Mouse (Mus musculus): ENCODE measurements at regions not wholly inside any gene's neighbourhood (a gene's known extent, or its start where the extent isn't known, plus 50 kb on each side); places are given as distances from the start of the nearest gene placed in this dataset.

DNA sequence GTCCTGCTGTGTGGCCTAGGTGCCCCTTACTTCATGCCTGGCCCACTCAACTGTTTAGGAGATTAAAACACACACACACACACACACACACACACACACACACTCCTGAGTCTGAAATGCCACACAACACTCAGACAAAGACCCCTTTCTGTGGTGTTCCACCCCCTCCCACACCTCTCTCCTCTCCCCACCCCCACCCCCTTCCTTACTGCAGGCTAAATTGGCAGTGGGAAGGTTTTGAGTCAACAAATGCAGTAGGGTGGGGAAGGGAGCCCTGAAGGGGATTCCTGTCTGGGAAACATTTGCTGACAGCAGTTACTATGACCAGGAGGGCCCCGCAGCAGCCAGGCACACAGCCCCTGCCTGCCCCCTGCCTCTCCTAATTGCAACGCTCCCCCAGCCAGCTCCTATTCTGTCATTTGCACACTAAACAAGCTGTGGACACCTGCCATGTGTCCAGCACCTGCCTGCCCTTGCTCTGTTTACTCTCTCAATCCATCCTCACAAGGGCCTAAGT lies 69.5 kb downstream of the Ephb3 start:
- DNase-seq = no peak

DNA sequence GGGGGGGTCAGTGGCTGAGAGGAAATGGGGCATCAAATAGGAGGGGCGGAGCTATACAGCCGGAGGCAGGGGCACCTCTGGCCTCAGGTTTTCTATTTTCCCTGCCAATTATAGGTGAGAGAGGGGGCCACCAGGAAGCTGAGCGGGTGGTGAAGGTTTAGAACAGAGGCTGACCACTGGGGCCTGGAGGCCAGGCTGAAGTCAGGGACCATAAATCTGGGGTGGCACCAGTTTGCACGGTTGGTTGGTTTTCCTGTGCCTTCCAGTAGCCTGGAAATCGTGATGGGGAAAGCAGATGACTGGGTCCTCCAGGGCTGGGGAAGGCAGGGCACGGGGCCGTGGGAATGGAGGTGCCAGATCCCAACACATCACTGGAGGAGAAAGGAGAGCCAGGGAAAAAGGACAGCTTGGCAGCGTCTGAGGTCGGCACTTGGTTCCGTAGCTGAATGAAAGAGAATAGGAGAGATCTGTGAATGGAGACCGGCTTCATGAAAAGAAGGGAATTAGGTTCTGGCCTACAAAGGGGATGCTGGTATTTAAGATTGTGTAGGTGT lies 73.3 kb downstream of the Ephb3 start:
- no peak for DNase-seq

DNA sequence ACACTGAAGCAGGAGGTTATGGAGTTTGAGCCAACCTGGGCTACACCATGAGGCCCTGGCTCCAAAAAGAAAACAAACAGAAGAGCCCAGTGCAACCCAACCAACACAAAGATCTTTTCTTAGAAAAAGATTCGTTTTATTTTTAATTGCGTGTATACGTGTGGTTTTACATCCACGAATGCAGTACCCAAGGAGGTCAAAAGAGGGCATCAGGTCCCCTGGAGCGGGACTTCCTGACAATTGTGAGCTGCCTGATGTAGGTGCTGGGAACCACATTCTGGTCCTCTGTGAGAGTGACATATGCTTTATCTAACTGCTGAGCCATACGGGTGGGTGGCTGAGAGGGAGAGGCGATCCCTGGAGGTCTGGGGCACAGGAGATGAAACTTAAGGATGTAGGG lies 73.8 kb downstream of the Ephb3 start:
- DNase-seq = no peak

DNA sequence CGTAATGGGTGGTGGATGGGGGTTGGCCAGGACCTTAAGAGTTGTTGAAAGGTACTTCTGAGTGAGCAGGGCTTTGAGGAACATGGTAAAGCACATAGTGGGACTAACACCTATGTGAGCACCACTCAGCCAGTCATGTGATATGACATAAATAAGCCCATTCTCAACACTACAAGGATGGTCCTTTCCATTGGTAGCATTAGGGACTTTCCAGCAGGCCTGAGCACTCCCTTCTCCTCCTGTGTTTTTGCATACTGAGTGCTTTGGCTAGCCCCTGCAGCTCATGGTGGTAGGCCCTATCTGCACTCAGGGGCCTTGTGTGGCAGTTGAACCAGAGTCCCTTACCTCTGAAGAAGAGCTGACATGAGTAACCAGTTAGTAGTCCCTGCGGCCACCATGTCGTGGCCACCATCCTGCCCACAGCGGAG lies 75.7 kb downstream of the Ephb3 start:
- DNase-seq = no peak

DNA sequence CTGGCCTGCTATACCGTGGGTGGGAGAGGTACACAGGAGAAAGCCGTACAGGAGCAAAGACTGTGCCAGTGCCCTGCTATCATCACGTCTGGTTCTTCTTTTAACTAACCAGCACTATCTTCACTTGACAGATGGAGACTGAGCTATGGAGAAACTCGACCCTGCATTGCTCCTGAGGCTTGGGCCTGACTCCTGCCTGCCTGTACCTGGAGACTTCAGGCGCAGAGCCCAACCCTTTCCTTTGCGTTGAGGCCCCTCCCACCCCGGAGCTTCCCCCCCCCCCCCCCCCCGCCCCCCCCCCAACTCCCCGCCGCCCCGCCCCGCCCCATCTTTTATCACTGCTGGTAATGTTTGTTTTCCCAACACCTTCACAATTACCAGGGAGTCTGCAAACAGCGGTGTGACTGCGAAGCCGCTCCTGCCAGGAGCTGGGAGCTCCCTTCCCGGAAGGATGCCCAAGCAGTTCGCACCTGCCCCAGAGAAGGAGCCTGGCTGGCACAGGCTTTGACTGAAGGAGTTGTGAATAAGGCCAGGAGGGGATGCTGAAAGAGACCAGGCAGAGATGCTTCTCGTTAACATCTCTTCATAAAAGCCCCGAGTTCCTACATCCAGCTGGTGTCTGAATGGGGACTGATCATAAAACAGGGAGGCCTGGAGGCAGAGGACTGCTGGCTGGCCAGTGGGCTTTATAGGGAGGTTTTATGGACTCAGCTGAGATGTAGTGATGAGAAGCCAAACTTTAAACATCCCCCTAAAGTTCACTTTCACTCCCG lies 77.6 kb downstream of the Ephb3 start:
- DNase-seq = no peak

DNA sequence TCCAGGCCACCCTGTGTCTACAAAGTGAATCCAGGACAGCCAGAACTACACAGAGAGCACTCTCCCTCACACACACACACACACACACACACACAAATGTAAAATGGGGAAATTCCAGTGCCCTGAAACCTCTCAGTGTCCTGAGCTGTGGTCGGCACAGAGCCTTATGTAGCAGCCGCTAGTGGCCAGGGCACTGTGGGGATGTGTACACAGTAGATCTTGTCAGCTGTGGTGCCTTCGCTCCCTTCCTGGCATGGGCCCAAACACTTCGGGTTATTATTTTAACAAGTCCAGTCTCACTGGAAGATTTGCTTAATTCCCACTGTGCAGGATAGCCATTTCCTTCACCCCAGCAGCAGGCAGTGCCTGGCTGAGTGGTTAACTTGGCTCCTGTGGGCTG lies 81.5 kb downstream of the Ephb3 start:
- peak; percentile 50 to 68 for DNase-seq

DNA sequence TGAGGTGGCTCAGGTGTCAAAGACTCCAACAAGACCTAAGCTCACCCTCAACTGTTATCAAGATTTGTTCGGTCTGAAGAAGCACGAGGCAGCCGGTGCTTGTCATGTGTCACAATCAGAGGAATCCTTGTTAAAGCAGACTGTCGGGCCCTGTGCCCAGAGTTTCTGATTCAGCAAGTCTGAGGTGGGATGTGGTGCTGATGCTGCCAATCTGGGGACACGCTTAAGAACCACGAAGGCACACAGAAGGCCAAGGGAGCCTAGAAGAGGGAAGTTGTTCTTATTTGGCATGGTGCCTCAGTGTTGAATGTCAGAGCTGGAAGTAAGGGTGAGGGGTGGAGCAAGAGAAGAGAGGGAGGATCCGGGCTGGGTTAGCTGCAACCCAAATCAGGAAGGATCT lies 85.0 kb downstream of the Ephb3 start:
- peak; percentile 70 to 91 for DNase-seq

DNA sequence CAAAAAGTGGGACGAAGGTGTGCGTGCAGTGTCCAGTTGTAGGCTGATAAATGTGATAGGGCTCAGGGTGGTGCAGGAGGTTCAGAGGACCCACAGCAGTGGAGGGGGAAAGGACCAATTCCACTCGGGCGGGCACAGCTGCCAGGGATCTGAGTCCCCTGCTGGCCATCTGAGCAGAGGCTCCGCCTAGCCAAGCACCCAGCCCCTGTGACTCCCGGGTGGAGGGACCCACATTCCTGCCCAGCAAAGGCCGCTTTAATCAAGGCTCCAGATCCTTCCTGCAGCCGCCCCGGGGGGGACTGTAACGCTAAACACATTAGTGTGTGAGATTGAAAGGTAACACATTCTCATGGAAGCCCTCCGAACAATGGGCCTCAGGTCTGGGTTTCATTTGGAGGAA lies 88.5 kb downstream of the Ephb3 start:
- DNase-seq = peak in 1 of 2 experiments; percentile 49

DNA sequence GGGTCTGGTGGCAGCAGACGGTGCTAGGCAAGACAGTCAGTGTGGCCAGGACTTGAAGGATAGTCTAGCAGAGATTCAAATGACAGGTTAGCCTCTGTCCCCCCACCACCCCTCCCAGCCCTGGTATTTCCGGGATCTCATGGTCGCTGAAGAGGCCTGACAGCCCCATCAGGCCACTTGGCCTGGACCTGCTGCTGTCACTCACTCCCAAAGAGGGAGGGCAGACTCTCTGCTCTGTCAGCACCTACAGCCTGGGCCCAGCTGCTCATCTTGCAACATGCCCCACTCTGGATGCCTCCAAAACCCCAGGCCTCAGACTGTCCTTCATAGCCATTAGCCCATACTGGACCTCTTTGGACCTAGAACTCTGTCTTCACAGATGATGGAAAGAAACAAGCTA lies 89.0 kb downstream of the Ephb3 start:
- DNase-seq = peak; percentile 47 to 86

DNA sequence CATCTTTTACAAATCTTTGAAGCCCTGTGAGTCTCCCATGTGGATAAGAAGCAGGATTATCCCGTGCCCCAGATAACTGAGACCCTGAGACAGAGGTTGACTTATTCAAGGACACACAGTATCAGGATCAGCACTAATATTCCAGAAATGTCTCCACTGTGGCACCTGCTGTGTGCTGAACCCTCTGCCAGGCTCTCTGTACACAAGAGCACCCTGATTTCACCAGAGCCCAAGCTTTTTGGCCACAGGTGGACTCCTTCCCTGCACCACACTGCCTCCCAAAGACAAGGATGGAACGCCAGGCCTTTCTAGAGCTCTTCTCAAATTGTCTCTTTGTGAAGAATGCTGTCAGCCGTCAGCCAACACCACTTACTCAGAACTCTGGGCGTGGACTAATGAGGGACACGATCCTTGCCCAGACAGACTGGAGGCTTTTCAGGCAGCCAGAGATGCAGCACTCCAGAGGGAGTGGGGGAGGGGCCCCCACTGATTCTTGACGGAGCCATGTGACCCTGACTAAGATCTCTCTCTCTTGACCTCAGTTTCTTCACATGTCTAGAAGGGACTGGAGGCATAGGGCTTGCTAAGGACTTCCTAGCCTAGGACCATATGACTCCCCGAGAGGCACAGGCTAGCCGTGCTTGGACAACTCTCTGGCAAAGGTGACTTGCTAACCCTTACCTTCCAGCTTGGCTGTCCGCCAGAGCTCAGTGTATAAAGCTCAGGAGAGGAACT lies 90.3 kb downstream of the Ephb3 start:
- peak; percentile 68 to 90 for DNase-seq

DNA sequence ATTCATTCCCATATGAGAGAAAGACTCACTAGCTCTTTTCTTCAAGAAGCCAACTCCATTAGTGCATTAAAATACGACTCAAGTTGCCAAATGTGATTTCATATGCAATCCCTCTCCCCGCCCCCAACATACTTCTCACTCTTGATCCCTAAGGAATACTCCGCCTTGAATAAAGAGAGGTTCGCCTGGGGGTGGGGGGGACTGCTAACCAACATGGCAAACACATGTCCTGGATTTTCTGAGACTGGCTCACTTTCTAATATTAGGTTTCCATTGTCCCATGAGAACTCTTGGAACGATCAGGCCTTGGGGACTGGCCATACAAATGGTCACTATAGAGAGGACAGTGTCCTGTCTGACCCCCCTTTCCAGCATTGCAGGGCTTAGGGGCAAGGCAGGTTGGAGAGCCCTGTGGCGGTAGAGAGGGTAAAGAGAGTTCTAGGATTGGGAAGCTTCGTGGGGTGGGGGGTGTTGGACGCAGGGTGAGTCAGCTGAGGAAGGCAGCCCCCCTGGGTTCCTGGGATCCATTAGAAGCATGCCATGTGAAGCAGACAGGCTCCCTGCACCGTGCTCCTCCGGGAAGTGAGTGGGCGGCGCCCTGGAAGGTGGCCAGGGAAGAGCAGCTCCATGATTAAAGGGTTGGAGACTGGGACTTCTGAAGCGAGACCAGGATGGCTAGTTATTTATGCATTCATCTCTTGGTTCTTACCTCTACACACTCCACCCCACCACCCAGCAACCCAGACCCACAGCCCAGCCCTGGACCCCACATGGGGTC lies 91.6 kb downstream of the Ephb3 start:
- DNase-seq = peak; percentile 40 to 58

DNA sequence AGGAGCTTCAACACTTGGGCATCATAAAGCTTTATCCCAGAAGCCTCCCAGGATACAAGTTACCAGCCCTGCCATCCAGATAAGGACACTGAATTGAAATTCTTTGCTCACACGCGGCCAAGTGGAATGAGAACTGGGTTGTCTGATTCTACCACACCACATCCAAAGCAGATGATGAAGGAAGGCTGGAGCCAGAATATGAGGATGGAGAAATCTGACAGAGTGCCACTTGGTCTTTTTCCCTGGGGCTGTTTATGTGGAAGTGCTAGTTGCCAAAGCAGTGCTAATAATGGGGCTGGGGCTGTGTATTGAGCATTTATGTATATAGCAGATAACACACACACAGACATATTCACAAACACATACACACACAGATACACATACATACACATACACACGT lies 92.2 kb downstream of the Ephb3 start:
- DNase-seq = no peak

DNA sequence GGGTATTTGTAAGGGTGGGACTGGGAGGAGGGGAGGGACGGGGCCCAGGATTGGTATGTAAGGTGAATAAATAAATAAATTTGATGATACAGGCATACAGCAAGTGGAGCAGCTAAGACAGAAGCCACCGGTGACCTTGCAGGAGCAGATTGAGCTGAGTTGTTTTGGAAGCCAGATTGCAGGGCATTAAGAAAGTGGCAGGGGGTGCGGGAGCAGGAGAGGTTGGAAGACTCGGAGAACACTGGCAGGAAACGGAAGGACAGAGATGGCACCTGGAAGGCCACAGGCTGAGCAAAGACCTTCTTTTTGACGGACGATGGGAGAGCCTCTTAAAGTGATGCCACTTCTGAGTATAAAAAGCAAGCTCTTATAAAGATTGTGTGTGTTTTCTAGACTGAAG lies 94.3 kb downstream of the Ephb3 start:
- no peak for DNase-seq

DNA sequence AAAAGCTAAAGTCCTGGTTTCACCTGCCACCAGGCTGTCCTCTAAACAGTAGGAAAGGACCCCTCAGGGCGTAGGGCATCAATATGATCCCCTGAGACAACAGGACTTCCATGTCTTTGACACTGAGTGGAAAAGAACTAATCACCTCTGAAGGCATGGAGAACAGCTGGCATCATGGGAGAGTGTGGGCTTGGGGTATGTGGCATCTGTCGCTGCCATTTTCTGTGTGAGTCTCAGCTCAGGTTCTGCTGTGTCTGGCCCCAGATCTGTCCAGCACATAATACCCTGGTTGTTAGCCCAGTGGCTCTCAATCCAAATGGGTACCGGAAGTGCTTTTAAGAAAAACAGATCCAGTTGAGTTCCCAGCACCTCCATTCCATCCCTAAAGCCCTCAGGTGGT lies 101.3 kb downstream of the Ephb3 start:
- no peak for DNase-seq

DNA sequence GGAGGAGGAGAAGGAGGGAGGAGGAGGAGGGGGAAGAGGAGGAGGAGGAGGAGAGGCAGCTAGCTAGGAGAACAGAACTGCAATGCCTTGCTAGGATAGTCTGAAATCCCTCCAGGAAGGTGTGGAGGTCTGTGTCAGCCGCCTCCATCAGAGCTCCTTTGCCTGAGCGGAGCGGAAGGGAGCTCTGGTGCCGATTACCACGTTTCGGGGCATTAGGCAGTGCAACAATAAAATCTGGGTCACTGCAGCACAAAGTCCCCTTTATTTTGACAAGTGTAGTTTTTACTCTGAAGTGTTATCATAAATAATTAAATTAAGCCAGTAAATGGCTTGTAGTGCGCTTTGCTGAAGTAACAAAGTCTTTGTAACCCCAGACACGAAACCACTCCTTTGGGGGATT lies 104.0 kb downstream of the Ephb3 start:
- no peak for DNase-seq

DNA sequence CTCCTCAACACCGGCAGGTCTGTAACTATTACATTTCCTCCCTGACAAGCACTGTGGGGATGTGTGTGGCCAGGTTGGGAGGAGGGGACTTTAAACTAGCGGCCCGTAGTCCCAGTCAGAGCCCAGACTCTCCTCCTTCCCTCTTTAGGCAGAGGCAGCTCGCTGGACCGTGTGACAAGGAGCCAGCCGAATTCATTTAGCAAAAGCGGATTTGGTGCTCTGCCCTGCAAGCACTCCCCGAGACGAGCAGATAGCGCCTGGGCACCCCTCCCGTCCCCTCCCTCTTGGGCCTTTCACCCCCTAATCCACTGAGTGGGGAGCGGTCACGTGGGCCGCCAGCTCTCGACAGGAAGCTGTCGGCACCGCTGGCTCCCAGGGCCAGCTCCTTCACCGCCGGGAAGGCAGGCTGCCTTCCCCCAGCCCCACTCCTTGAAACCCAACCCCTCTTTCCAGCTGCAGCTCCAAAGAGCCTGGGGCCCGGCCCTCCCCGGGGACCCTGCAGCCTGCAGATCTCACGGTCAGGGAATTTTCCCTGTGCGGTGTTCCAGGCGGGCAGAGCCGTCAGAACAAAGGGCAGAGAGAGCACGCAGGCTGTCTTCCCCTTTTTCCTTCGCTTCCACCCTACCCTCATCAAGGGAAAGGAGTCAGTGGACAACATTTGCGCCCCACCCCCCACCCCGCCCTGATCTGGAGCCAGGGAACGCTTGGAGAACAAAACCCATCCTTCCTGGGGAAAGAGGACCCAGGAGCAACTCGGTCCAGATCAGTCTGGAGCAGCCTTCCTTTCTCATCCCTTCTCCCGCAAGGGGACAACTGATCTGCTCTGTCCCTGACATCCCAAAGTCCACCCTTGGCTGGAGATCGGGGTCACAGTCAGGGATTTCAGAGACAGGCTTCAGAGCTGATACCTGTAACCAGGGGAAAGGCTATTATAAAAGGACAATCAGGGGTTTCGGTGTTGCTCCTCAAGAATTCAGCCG lies 106.4 kb downstream of the Ephb3 start:
- DNase-seq = peak; percentile 76 to 86

DNA sequence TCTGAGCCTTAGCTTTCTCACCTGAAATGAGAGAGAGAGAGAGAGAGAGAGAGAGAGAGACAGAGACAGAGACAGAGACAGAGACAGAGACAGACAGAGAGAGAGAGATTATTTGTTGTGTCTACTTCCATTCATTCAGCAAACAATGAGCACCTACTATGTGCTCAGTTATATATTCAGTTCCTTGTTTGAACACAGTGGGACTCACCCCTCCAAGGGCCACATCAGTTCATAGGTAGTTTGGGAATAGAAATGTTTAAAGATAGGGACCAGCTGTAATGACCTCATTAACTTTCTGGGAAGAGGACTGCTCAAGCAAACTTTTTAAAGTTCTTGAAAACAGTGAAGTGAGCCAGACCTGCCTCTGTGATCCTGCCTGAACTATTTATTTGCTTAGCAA lies 107.2 kb downstream of the Ephb3 start:
- DNase-seq = no peak

DNA sequence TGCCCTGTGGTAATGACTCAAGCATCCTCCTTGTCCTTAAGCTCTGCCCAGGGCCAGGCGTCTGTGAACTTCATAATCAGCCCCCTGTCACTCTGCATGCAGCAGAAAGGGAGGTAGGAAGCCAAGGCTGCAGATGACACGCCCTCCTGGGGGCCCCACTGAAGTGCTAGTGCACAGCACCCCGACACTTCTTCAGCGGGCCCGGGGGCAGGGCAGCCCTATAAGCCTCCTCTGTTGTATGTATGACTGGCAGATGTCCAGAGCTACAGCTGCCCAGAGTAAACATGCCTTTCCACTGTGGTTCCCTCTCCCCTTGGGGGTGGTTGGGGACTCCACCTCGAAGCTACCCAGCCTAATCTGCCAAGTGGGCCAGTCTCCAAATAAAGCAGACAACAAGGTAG lies 107.2 kb upstream of the Vps8 start:
- DNase-seq = peak; percentile 49 to 71

DNA sequence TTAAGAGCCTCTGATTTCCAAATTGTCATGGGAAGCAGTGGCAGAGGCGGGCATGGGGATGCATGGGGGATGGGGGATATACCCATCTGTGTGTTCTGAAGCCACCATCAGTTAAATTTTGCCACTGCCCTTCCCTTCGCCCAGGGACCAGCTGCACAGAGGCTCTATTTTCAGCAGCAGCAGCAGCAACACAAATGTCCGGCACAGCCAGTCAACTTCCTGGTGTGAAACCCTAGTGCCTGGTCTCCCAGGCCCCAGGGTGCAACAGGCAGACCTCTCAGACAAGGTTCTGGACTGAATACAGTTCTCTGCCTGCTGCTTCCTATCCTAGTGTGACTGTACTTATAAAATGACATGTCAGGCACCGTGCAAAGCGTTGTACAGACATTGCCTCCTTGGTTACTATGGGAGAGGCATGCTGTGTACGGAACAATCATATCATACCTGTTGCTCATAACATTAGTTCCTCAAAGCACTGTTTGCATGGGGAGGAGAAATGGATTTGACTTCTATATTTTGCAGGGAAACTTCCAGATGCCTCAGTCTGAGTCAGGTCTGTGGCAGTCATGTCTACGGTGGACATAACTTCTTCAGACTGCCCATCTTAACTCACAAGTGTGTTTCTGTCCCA lies 104.8 kb upstream of the Vps8 start:
- DNase-seq = no peak

DNA sequence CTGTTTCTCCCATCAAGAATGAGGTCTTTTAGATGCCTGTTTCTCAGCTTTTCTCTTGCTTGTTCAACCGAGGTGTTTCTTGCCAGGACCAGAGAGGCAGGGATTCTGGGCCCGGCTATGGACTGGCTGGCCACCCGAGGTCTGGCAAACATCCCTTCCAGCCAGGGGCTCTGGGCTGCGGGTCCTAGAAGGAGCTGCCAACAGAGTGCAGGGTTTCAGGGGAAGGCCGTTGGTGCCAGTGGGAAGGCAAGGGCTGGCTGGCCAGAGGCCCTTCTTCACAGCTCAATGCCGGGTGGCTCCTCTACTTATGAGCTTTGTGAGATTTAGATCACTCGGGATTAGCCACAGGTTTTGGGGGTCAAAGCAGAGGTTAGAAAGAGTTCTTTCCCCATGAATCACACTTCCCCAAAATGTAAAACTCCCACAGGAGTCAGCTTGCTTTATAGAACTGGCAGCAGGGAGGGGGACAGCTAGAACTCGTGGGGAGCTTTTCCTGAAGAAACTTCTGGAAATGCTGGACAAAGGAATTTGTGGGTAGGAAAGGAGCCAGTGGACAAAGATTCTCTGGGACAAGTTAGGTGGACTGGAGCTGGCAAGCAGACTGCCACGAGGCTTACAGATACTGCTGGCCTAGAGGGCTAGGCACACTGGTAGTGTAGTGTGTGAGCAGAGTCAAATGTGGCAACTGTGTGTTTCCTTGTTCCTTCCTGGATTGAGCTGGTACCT lies 104.1 kb upstream of the Vps8 start:
- DNase-seq = peak in 1 of 2 experiments; percentile 49

DNA sequence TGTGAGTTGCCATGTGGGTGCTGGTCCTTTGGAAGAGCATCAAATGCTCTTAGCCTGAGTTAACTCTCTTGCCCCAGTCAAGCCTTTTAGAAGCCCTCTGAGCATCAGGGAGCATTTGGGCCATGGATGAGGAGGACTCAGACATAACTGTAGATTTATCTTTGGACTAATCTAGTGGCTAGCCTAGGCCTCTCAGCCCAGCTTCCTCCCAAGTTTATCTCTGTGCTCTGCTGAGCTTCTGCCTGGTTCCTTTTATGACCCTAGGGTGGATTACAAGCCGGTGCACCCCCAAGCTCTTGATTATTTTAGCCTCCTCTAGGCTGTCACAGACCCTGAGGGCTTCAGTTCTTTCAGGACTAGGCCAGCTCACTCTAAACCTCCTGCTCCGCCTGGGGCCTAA lies 102.6 kb upstream of the Vps8 start:
- DNase-seq = no peak
